ENCODE assay signal across 32 mouse cellular contexts in genomic region chr11:77147753-77148152, GRCm38 (mm10). TPM values are rescaled to one million over a fixed set of nuclear protein-coding genes. Genes with fewer than 3 reads are reported as not detected.
"Had no signal": no experiment of that assay in that cellular context is flagged by ENCODE, and none has a peak within 500 bp of the region (broad histone marks: within the 10 kb centered on the region; RNA-seq: fewer than 3 reads in every experiment).

No protein-coding gene starts in this region.

- H3K27ac ChIP-seq: left cerebral cortex, adult 2 months; limb, embryonic 10.5 days; limb, embryonic 12.5 days; limb, embryonic 13.5 days; limb, embryonic 15.5 days; liver, embryonic 12.5 days; liver, embryonic 13.5 days; liver, embryonic 14.5 days; liver, embryonic 15.5 days; lung, embryonic 15.5 days; macrophage; midbrain, embryonic 10.5 days; midbrain, embryonic 12.5 days; midbrain, embryonic 15.5 days; neural tube, embryonic 12.5 days had no signal

- DNase-seq: left cerebral cortex, postnatal 4 days; liver; liver, embryonic 13.5 days; liver, postnatal 0 days; lung, adult 18-20 months; lung, adult 2 months; lung, embryonic 14.5 days; lung, postnatal 10 days; lung, postnatal 14 days; lung, postnatal 36 days; lung, postnatal 4 days; midbrain, embryonic 14.5 days had no signal

- H3K9me3 ChIP-seq: liver, embryonic 12.5 days; liver, embryonic 13.5 days; liver, embryonic 15.5 days; lung, embryonic 15.5 days; midbrain, embryonic 10.5 days; midbrain, embryonic 12.5 days; midbrain, embryonic 15.5 days; neural tube, embryonic 12.5 days had no signal

- H3K36me3 ChIP-seq: limb, embryonic 10.5 days; limb, embryonic 12.5 days; limb, embryonic 13.5 days; limb, embryonic 15.5 days; liver, embryonic 12.5 days; liver, embryonic 13.5 days; liver, embryonic 15.5 days; lung, embryonic 15.5 days; midbrain, embryonic 10.5 days; midbrain, embryonic 12.5 days; midbrain, embryonic 15.5 days; neural tube, embryonic 12.5 days had no signal

- H3K4me3 ChIP-seq: left cerebral cortex, adult 2 months; limb, embryonic 10.5 days; limb, embryonic 12.5 days; limb, embryonic 13.5 days; limb, embryonic 15.5 days; liver, embryonic 12.5 days; liver, embryonic 13.5 days; liver, embryonic 15.5 days; lung, embryonic 15.5 days; megakaryocyte, embryonic 14.5 days; midbrain, embryonic 10.5 days; midbrain, embryonic 12.5 days; midbrain, embryonic 15.5 days; myocyte; neural tube, embryonic 12.5 days had no signal

- H3K27me3 ChIP-seq: limb, embryonic 12.5 days; limb, embryonic 13.5 days; limb, embryonic 15.5 days; liver, embryonic 12.5 days; liver, embryonic 13.5 days; liver, embryonic 15.5 days; lung, embryonic 15.5 days; megakaryocyte, embryonic 14.5 days; midbrain, embryonic 12.5 days; midbrain, embryonic 15.5 days; neural tube, embryonic 12.5 days had no signal

- H3K4me1 ChIP-seq: limb, embryonic 10.5 days; limb, embryonic 12.5 days; limb, embryonic 13.5 days; limb, embryonic 15.5 days; liver, embryonic 15.5 days; midbrain, embryonic 10.5 days; midbrain, embryonic 15.5 days; neural tube, embryonic 12.5 days had no signal

- ATAC-seq: liver, embryonic 12.5 days; liver, postnatal 0 days; lung, postnatal 0 days; midbrain, embryonic 15.5 days; midbrain, embryonic 16.5 days had no signal

- H3K9ac ChIP-seq: limb, embryonic 12.5 days; limb, embryonic 13.5 days; limb, embryonic 15.5 days; liver, embryonic 12.5 days; liver, embryonic 13.5 days; liver, embryonic 14.5 days; liver, embryonic 15.5 days; liver, postnatal 0 days; lung, embryonic 14.5 days; lung, embryonic 15.5 days; midbrain, embryonic 12.5 days; midbrain, embryonic 15.5 days; neural tube, embryonic 12.5 days had no signal

- H3K4me2 ChIP-seq: limb, embryonic 12.5 days; limb, embryonic 13.5 days; limb, embryonic 15.5 days; liver, embryonic 11.5 days; liver, embryonic 12.5 days; liver, embryonic 13.5 days; liver, embryonic 15.5 days; lung, embryonic 14.5 days; lung, embryonic 15.5 days; midbrain, embryonic 12.5 days; midbrain, embryonic 15.5 days; neural tube, embryonic 12.5 days had no signal

RNA-seq across cellular contexts. Expression of gene Efcab5, which starts 41.0 kb away (rescaled TPM):
- polyA plus RNA-seq: liver, adult 2 months had no signal
